Mouse (Mus musculus) hindbrain, embryonic 12.5 days (tissue): ENCODE measurements around the gene Fhad1. TPM values are rescaled to one million over a fixed set of nuclear protein-coding genes. Genes with fewer than 3 reads are reported as not detected.
"Not testable (repeated sequence)": the region's sequence is repeated elsewhere in the genome, so short reads cannot be mapped to it uniquely, and the experiment has no call there.

Experiments
- ATAC-seq: fragments of 200-750 bp; cut with Nextera tagmentation; 2 replicates; pipeline ENCODE4 v1.8.0; 2017; ENCODE audit warnings: moderate TSS enrichment; ENCODE audit not compliant: low FRiP score
- H3K27ac ChIP-seq: fragments of 300-500 bp; sonication (generic); 2 replicates; pipeline ENCODE4 v1.5.1; 2016; ENCODE audit warnings: mild to moderate bottlenecking
- H3K27me3 ChIP-seq: fragments of 300-500 bp; sonication (generic); 2 replicates; pipeline ENCODE4 v1.6.1; 2016; ENCODE audit warnings: mild to moderate bottlenecking
- H3K36me3 ChIP-seq: fragments of 300-500 bp; sonication (generic); 2 replicates; pipeline ENCODE4 v1.6.1; 2016; ENCODE audit warnings: mild to moderate bottlenecking
- H3K4me1 ChIP-seq: fragments of 300-500 bp; sonication (generic); 2 replicates; pipeline ENCODE4 v1.6.1; 2016
- H3K4me2 ChIP-seq: fragments of 300-500 bp; sonication (generic); replicated peaks from 2 replicates; pipeline ENCODE4 v1.6.1; 2016; ENCODE audit warnings: mild to moderate bottlenecking
- H3K4me3 ChIP-seq: fragments of 300-500 bp; sonication (generic); 2 replicates; pipeline ENCODE4 v1.5.1; 2016; ENCODE audit warnings: mild to moderate bottlenecking
- H3K9ac ChIP-seq: fragments of 300-500 bp; sonication (generic); 2 replicates; pipeline ENCODE4 v1.6.1; 2016; ENCODE audit warnings: mild to moderate bottlenecking, moderate library complexity
- H3K9me3 ChIP-seq: fragments of 300-500 bp; sonication (generic); replicated peaks from 2 replicates; pipeline ENCODE4 v1.6.1; 2016; ENCODE audit warnings: mild to moderate bottlenecking
- whole genome bisulfite sequencing: fragments of 180-500 bp; shearing (Covaris S2); methylation state at CpG from one replicate; pipeline ENCODE4 v1.1.7; 2016; 5-methylcytosine and 5-hydroxymethylcytosine counted together
- polyA plus RNA-seq: library from polyadenylated mRNA; unstranded; fragments of >200 nt; fragmentation: Nextera tagmentation; extraction: Ambion mirVana; gene quantifications from 2 replicates; pipeline ENCODE4 v1.2.1, GENCODE M21; 2016

Gene Fhad1
- polyA plus RNA-seq, 1 experiment from 2014 or later: 6.2 TPM

DNA sequence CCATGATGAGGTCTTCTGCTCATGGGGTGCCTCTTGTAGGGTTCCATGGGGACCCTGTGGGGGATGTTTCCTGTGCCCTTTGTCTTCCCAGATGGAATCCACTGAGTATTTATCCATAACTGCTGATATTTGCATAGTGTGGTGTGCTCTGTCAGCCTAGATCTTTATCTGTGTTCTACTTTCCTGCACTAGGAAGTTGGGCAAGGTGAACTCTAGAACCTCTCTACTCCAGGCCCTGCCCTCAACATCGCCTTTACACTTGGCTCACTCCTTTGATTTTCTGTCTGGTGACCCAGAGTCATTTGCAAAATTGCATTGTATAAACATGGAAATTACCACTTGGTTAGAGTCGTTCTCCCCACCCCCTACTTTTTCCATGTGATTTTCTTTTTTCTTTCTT, 9.7 kb upstream of the Fhad1 start:
- Histone ChIP-seq H3K27me3 (no peaks in the 10 kb centered on the region), H3K27ac (no peak overlapping the region), H3K4me3 (no peak overlapping the region), H3K4me1 (no peaks in the 10 kb centered on the region), H3K4me2 (no peak overlapping the region), H3K9me3 (no peaks in the 10 kb centered on the region), H3K9ac (no peak overlapping the region), H3K36me3 (no peaks in the 10 kb centered on the region)
- ATAC-seq: no peak
- WGBS: 97% methylated on average over 2 of the region's 2 CpGs

DNA sequence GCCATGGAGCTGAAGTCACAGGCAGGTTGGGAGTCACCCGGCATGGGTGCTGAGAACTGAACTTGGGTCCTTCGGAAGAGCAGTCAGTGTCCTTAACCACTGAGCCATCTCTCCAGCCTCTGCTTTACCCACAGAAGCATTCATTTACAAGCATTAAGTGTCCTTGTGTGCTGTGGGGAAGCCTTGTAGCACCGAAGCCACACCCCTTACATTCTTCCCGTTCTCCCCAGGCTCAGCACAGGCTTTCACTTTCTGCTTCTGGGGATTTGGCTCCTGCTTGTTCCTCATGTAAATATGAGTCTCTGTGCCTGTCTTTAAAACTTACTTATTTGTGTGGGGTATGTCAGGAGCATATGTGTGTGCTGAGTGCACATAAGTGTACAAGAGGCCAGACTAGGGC, 8.3 kb upstream of the Fhad1 start:
- Histone ChIP-seq H3K9me3 (no peaks in the 10 kb centered on the region), H3K9ac (no peak overlapping the region), H3K27ac (no peak overlapping the region), H3K4me3 (no peak overlapping the region), H3K4me1 (no peaks in the 10 kb centered on the region), H3K4me2 (no peak overlapping the region), H3K36me3 (no peaks in the 10 kb centered on the region), H3K27me3 (no peaks in the 10 kb centered on the region)
- WGBS: 81% methylated on average over 4 of the region's 4 CpGs
- no peak for ATAC-seq

DNA sequence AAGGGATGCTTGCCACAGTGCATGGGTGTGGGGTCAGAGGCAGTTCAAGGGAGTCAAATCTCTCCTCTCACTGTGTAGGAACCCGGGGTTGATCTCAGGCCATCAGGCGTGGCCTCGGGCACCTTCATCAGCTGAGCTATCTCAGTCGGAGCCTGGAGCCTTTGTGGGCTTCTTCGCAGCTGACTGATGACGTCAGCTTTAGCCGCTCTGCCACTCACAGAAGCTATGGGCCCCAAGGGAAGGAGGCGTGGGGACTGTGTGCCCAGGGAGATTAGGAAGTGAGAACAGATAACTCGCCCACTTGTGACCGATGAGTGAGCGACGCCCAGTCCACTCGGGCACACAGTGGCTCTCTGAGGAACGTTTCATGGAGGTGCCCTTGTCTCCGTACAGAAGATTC, 2.8 kb upstream of the Fhad1 start:
- H3K27me3 ChIP-seq: peaks cover 29% of the 10 kb centered on the region
- no peak overlapping the region for H3K27ac ChIP-seq
- 65% methylated on average over 15 of the region's 15 CpGs for WGBS
- no peaks in the 10 kb centered on the region for H3K36me3 ChIP-seq
- no peak for ATAC-seq
- no peak overlapping the region for H3K9ac ChIP-seq
- peaks cover 20% of the 10 kb centered on the region for H3K4me1 ChIP-seq
- no peaks in the 10 kb centered on the region for H3K9me3 ChIP-seq
- H3K4me2 ChIP-seq: no peak overlapping the region
- no peak overlapping the region for H3K4me3 ChIP-seq

DNA sequence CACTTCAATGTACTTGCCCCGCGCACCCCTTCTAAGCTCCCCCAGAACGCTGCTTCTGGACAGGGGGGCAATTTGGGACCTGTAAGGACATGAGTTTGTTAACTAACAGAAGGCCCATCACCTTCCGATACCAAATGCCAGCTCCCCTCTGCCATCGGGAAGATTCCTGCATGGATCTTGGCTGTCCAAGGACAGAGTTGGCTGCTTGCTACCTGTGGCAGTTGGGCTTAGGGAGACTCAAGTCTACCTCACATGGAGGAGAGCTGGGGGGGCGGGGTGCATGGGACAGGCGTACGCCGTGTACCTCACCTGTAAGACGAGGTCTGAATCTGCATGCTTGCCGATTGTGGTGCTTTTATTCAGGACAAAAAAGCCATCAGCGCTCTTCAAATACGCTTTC, 3.6 kb downstream of the Fhad1 start:
- Histone ChIP-seq H3K9me3 (no peaks in the 10 kb centered on the region), H3K27ac (no peak overlapping the region), H3K4me2 (no peak overlapping the region), H3K27me3 (peaks cover 28% of the 10 kb centered on the region), H3K4me1 (peaks cover 18% of the 10 kb centered on the region), H3K4me3 (no peak overlapping the region), H3K36me3 (no peaks in the 10 kb centered on the region), H3K9ac (no peak overlapping the region)
- WGBS: 93% methylated on average over 13 of the region's 13 CpGs
- ATAC-seq: no peak

DNA sequence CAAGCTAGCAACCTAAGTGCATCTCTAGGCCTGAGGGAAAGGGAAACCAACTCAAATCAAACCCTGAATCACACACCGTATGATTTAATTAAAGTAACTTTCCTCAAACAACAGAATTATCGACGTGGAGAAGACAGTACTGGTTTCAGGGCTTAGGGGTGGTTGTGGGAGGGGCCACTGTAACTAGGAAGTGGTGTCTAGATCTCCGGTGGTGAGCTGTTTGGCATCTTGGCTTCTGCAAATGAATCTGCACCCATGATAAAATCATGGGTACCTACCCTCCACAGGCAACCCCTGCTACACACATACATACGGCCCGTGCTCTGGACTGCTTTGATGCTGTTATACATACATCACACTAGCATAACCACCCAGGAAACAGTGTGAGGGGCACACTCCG, 4.4 kb downstream of the Fhad1 start:
- no peak for ATAC-seq
- Histone ChIP-seq H3K9ac (no peak overlapping the region), H3K4me3 (no peak overlapping the region), H3K27me3 (peaks cover 21% of the 10 kb centered on the region), H3K9me3 (no peaks in the 10 kb centered on the region), H3K36me3 (no peaks in the 10 kb centered on the region), H3K4me1 (peaks cover 15% of the 10 kb centered on the region), H3K27ac (no peak overlapping the region), H3K4me2 (no peak overlapping the region)
- WGBS: 80% methylated on average over 7 of the region's 7 CpGs

DNA sequence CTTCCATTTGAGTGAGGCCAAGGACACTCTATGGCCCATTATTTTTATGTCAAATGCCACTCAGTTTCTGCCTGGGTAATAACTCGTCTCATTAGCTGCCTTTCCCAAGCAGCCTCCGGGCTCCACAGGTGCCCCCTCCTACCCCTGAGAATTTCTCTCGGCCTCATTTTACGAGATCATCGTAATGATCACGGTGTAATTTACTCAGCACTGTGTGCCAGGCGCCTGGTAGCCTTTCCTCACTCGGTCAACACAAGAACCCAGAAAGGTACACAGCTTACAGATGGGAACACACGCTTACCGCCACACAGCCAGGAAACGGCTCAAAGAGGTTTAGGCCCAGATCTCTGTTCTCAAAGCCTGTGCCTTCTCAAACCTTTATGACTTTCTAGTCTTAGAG, 6.7 kb downstream of the Fhad1 start:
- no peaks in the 10 kb centered on the region for H3K36me3 ChIP-seq
- peaks cover 4% of the 10 kb centered on the region for H3K4me1 ChIP-seq
- no peak overlapping the region for H3K4me2 ChIP-seq
- H3K4me3 ChIP-seq: no peak overlapping the region
- peaks cover 3% of the 10 kb centered on the region for H3K27me3 ChIP-seq
- no peak for ATAC-seq
- H3K27ac ChIP-seq: no peak overlapping the region
- no peaks in the 10 kb centered on the region for H3K9me3 ChIP-seq
- WGBS: 83% methylated on average over 11 of the region's 11 CpGs
- no peak overlapping the region for H3K9ac ChIP-seq

- no peaks in the 10 kb centered on the region for H3K27me3 ChIP-seq
- no peak for ATAC-seq
- no peaks in the 10 kb centered on the region for H3K9me3 ChIP-seq
- no peaks in the 10 kb centered on the region for H3K36me3 ChIP-seq
- no peak overlapping the region for H3K9ac ChIP-seq
- no peak overlapping the region for H3K4me3 ChIP-seq
- H3K4me1 ChIP-seq: no peaks in the 10 kb centered on the region
- no peak overlapping the region for H3K4me2 ChIP-seq
- WGBS: 58% methylated on average over 9 of the region's 9 CpGs
- no peak overlapping the region for H3K27ac ChIP-seq
Measured at GRCm38 (mm10) chr4:142000581-142000980, 14.3 kb downstream of the Fhad1 start.

GRCm38 (mm10) chr4:141999494-142000074, 15.3 kb downstream of the Fhad1 start:
- Histone ChIP-seq H3K36me3 (no peaks in the 10 kb centered on the region), H3K9ac (no peak overlapping the region), H3K27ac (no peak overlapping the region), H3K9me3 (no peaks in the 10 kb centered on the region), H3K4me1 (no peaks in the 10 kb centered on the region), H3K4me2 (no peak overlapping the region), H3K27me3 (no peaks in the 10 kb centered on the region), H3K4me3 (no peak overlapping the region)
- WGBS: 51% methylated on average over 7 of the region's 7 CpGs
- no peak for ATAC-seq

DNA sequence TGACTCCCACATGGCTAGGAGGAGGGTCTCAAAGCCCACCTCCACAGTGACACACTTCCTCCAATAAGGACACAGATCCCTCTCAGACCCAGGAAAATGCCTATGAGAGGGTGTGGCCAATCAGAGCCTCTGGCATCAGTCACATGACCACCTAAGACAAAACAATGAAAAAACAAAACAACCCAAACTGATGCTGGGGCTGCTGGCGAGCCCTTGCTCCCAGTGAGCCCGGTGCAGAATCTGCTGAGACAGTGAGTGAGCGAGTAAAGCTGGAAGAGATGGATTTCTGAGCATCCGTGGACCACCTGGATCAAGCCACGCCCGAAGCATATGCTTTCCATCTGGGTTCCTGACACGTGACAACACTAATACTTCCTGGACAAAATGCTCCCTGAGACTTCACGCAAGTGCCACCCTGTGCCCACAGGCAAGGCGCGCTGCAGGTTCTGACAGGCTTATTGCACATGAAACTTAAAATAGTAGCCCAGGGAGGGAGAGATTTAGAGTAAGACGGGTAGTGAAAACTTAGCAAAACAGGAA, 16.5 kb downstream of the Fhad1 start:
- ATAC-seq: peak; percentile 92
- H3K9me3 ChIP-seq: no peaks in the 10 kb centered on the region
- WGBS: 24% methylated on average over 11 of the region's 11 CpGs

GRCm38 (mm10) chr4:141996880-141997279, 18.0 kb downstream of the Fhad1 start:
- Histone ChIP-seq H3K36me3 (no peaks in the 10 kb centered on the region), H3K4me3 (no peak overlapping the region), H3K4me2 (no peak overlapping the region), H3K4me1 (no peaks in the 10 kb centered on the region), H3K27ac (no peak overlapping the region), H3K27me3 (no peaks in the 10 kb centered on the region), H3K9ac (no peak overlapping the region), H3K9me3 (no peaks in the 10 kb centered on the region)
- 79% methylated on average over 3 of the region's 3 CpGs for WGBS
- no peak for ATAC-seq

More for the DNA sequence above, 16.5 kb downstream of the Fhad1 start:
- H3K36me3 ChIP-seq: no peaks in the 10 kb centered on the region
- no peak overlapping the region for H3K27ac ChIP-seq
- no peaks in the 10 kb centered on the region for H3K4me1 ChIP-seq
- H3K27me3 ChIP-seq: no peaks in the 10 kb centered on the region
- H3K4me2 ChIP-seq: peak overlapping the region; percentile 45
- peak overlapping the region; percentile 34 for H3K4me3 ChIP-seq
- 0 out of 2 replicates have a peak overlapping the region, but pooled peaks have one; percentile 3 for H3K9ac ChIP-seq

- no peaks in the 10 kb centered on the region for H3K27me3 ChIP-seq
- H3K4me2 ChIP-seq: no peak overlapping the region
- WGBS: 73% methylated on average over 7 of the region's 7 CpGs
- ATAC-seq: no peak
- H3K36me3 ChIP-seq: no peaks in the 10 kb centered on the region
- H3K4me3 ChIP-seq: no peak overlapping the region
- H3K27ac ChIP-seq: no peak overlapping the region
- H3K9ac ChIP-seq: no peak overlapping the region
- no peaks in the 10 kb centered on the region for H3K9me3 ChIP-seq
- no peaks in the 10 kb centered on the region for H3K4me1 ChIP-seq
Measured at GRCm38 (mm10) chr4:141996086-141996485, 18.8 kb downstream of the Fhad1 start.

- H3K4me2 ChIP-seq, H3K9ac ChIP-seq, H3K4me3 ChIP-seq, H3K27me3 ChIP-seq, H3K9me3 ChIP-seq, H3K36me3 ChIP-seq, H3K27ac ChIP-seq, H3K4me1 ChIP-seq, ATAC-seq: not testable (repeated sequence)
- 48% methylated on average over 2 of the region's 2 CpGs for WGBS
Measured at GRCm38 (mm10) chr4:141994062-141994471, 20.8 kb downstream of the Fhad1 start.

- Histone ChIP-seq H3K4me3 (no peak overlapping the region), H3K36me3 (no peaks in the 10 kb centered on the region), H3K9ac (no peak overlapping the region), H3K27me3 (no peaks in the 10 kb centered on the region), H3K4me2 (no peak overlapping the region), H3K9me3 (no peaks in the 10 kb centered on the region), H3K4me1 (no peaks in the 10 kb centered on the region), H3K27ac (no peak overlapping the region)
- 78% methylated on average over 5 of the region's 5 CpGs for WGBS
- no peak for ATAC-seq
Measured at GRCm38 (mm10) chr4:141993347-141994061, 21.4 kb downstream of the Fhad1 start.
